Mouse (Mus musculus) CH12F3 (cell line): ENCODE results near the gene Homer2.

Experiments used
- in situ Hi-C: fragments of 300-500 bp; cut with MboI; formaldehyde crosslinking; loops from 2 replicates; pipeline ENCODE4 v1.14.3; 2020; ENCODE audit warnings: low sequenced_read_pairs

The Homer2 gene

GRCm38 (mm10) chr7:81595056-81595455, 112.3 kb downstream of the Homer2 start:
- in situ Hi-C loops, result no loop called here

- in situ Hi-C loops, result no loop called here
These were observed 113.9 kb downstream of the Homer2 start for GRCm38 (mm10) chr7:81593387-81593786.

GRCm38 (mm10) chr7:81592686-81593085, 114.6 kb downstream of the Homer2 start:
- in situ Hi-C loops, result no loop called here

DNA sequence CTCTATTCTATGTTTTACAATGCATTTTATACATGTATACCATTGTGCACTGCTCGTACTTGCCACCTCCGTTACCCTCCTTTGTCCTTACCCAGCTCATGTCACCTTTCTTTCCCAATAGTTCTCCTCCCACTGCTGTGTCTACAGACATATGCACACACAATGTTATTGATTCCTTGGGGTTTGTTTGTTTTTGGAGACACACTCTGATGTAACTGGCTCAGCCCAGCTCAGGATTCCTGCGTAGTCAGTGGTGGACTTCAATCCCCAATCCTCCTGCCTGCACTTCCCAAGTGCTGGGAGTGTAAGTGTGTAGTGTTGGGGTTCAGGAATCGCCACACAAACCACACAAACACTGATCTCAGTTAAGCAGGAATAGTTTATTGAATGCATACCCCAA, 120.1 kb downstream of the Homer2 start:
- in situ Hi-C loops, result no loop called here

DNA sequence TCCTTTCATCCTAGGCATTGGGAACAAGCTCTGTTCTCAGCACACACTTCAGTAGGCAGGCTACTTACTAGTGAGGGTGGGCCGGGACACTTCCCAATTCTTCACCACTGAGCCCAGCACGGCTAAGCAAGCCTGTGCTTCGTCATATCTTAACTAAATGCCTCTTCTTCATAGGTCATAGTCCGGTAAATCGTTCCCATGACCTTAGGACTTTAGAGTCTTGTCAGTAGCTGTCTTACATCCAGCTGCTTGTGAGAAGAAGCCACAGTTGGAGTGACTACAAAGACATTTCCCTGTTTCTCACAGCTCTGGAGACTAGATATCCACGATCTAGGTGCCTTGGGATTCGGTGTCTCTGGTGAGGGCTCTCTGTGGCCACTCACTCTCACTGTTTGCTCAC, 122.0 kb downstream of the Homer2 start:
- in situ Hi-C loops, result no loop called here

- in situ Hi-C loops, result no loop called here
These were observed 123.8 kb downstream of the Homer2 start for GRCm38 (mm10) chr7:81583512-81583911.

GRCm38 (mm10) chr7:81579312-81579711, 128.0 kb downstream of the Homer2 start:
- in situ Hi-C loops, result no loop called here

DNA sequence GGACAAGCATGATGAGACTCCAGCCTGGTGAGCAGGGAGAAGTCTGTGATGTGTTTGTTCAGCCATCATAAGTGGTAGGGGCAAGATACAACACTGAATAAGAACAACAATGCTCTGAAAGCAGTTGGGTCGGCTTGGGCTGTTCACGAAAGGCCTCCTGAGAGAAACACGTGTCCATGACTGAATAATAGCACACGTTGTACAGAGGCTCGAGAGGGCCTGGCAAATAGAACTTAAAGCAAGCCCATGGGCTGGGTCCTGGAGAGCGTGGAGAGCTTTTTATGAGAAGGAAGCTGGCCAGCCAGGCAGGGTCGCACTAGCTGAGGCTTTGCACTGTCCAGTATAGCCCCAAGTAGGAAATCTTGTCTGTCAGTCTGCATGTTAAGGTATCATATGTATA, 128.9 kb downstream of the Homer2 start:
- in situ Hi-C loops, result no loop called here

DNA sequence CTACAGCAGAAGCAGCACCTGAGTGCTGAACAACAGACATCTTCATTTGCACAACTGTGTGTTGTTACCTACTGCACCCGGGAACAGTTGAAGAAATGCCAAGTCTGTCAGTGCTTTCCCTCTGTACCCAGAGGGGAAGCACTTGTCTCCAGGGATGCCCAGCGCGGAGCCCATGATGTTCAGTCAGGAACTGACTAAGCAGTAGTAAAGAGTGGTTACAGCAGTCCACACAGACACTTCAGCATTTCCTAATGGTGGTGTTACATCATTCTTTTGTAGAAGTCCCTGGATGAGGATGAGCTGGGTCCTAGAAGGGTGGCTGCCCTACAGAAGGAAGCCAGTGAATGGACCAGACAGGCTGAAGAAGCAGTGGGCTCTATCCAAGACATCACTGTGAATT, 129.5 kb downstream of the Homer2 start:
- in situ Hi-C loops, result no loop called here

DNA sequence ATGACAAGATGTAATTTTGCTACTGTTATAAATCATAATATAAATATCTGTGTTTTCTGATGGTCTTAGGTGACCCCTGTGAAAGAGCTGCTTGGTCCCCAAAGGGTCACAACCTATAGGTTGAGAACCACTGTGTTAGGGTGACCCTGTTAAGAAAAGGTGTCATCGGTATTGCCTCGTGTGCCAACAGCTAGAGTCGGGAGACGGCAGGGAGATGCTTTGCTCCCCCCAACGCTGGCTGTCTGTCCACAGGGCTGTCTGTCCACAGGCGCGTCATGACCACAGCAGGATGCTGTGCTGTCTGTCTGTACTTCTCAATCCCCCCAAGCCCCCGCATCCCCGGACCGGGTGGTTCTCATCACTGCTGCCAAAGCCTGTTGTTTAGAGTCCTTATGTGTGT, 131.7 kb downstream of the Homer2 start:
- in situ Hi-C loops, result no loop called here

DNA sequence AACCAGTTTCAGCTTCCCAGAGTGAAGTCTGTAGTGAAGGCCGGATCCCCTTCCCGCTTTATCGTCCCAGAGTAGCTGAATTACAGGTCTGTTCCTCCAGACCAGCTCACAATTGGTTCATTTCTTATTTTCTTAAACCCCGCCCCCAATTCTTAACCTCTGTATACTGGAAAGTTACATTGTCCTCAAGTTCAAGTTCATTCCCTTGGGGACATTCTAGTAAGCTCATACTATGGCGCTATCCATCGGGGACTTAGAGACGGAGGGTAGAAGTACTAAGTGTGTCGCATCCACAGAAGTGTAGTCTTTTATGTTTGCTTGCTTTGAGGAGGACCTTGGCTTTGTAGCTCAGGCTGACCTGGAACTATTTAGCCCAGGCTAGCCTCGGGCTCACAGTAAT, 133.5 kb downstream of the Homer2 start:
- in situ Hi-C loops, result no loop called here

DNA sequence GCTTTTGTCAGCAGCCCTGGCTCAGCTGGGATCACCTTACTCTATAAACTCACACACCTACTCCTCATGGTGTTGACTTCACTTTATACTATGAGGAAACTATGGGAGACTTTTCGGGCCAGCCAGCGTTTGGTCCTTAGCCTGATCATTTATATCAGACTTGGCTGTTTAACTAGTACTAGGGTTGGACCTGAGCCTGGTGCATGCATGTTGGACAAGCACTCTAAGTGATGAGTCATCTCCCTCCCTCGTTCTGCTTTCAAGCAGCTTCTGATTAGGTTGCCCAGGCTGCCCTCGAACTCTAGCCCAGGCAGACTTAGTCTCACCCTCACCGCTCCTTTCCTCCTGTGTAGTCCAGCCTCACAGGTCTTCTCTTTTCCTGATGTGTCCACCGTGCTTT, 133.9 kb downstream of the Homer2 start:
- in situ Hi-C loops, result no loop called here

DNA sequence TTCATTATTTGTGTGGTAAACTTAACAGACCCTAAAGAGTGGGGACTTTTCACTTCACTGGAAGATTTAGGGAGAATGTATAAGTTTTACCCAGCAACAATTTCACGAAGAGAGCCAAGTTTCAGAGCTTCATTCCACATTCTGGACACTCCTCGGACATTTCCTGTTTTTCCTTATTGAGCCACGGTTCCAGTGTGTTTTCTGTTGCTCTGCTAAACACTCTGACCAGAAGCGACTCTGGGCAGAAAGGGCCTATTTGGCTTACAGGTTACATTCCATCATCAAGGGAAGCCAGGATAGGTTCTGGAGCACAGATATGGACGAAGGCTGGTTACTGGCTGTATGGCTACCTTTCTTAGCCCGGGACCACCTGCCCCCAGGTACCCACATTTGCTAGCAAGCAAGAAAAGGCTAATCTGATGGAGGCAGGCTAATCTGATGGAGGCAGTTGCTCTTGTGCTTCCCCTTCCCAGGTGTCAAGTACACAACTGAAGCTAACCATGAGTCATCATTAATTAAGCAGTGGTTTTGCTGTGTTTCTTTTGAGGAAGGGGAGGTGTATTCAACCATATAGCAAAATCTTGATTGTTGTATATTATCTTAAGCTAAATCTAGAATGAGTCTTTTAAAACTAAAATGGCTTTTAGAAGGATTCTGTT, 134.6 kb downstream of the Homer2 start:
- in situ Hi-C loops, result no loop called here

- in situ Hi-C loops, result no loop called here
These were observed 135.3 kb downstream of the Homer2 start for GRCm38 (mm10) chr7:81571941-81572441.

DNA sequence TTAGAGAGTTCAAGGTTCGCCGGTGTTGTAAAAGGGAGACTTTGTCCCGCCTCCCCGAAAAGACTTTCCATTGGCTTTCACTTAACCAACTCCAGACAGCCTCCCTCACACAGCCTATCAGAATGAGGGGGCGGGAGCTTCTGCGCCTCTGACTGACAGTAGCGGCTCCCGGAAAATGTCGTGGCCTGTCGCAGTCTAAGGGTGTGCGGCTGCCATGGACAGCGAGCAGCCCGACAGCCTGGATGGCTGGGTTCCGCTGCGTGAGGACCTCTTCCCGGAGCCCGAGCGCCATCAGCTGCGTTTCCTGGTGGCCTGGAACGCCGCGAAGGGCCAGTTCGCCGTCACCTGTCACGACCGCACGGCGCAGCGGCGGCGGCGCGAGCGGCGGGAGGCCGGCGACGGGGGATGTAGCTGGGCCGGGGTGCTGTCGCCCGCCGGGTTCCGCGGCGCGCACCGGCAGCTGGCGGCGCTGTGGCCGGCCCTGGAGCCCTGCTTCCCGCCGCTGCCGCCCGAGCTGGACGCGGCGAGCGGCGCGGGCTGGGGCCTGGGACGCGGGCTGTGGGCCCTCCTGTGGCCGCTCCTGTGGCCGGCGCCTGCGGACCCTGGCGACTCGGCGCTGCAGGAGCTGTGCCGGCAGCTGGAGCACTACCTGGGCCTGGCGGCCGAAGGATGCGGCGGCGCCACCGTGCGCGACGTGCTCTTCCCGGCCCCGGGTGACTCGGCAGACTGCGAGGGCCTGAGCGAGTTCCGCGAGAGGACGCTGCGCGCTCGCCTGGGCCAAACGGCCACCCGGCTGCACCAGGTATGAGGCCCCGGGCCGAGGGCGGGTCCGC, 136.0 kb downstream of the Homer2 start, which contains the start of gene Whamm:
TSS of gene Whamm (plus strand) at position 159 of the 833 bp plus-strand sequence.
- in situ Hi-C loops, result no loop called here

- in situ Hi-C loops, result no loop called here
These were observed 136.6 kb downstream of the Homer2 start for GRCm38 (mm10) chr7:81570752-81571107.

DNA sequence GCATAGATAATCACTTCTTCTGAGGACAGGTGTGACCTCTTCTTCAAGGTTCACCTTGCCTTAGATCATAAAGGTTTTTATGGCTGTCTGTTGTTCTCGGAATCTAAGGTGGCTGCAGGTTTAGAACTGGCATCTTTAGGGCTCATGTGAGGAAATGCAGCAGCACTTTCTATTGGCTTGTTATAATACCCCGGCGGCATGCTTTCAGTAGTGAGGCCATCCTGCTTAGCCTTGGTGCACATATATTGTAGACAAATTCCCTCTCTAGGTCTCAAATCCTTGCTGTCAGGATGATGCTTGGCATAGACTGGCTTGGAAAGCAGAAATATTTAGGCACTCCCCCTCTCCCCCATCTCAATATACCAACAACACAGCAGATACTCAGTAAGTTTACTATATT, 137.1 kb downstream of the Homer2 start:
- in situ Hi-C loops, result no loop called here

GRCm38 (mm10) chr7:81569851-81570250, 137.5 kb downstream of the Homer2 start:
- in situ Hi-C loops, result no loop called here

GRCm38 (mm10) chr7:81567396-81567795, 139.9 kb downstream of the Homer2 start:
- in situ Hi-C loops, result no loop called here

DNA sequence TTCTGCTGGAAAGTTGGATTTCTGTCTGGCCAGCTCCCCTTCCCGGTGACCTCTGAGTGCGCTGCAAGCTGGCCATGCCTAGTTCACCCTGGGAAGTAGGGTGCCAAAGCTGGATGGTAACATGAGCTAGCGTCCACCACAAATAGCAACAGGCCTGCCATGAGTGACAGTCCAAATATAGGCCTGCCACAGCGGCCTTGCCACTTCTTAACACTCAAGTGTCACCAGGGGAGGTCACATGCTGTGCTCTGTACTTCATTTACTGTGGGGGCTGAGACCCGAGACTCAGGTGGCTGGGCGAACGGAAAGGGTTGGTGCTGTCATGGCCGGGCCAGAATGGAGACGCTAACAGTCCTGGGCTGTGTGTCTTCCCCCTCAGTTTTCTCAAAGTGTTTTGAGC, 140.4 kb downstream of the Homer2 start, which contains the start of gene Fsd2:
TSS of gene Fsd2 (minus strand) at position 53 of the 400 bp plus-strand sequence.
- in situ Hi-C loops, result no loop called here

GRCm38 (mm10) chr7:81566332-81566731, 141.0 kb downstream of the Homer2 start:
- in situ Hi-C loops, result no loop called here
